In the genomic region with DNA sequence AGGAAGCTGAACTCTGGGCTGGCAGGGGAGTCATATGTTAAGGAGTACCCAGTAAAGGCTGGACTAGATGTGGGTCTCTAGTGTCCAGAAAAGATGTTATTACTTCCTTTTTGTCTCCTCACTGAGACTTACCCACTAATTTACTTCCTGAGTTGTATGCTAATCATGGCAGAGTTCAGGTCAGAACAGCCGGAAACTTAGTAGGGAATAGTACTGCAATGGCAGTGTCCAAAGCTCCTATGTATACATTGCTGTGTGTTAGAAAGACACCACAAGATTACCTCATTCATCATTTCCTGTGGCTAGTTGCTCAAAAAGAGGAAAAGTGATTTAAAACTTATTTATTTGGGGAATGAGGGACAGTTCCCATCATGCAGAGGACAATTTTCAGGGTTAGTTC, we compare ENCODE assay signal across 21 mouse cellular contexts. TPM values are rescaled to one million over a fixed set of nuclear protein-coding genes. Genes with fewer than 3 reads are reported as not detected.
DNase-seq lines count a peak whose midpoint lies in the region; ATAC-seq lines count a peak whose summit lies in the region.
"Had no signal": no experiment of that assay in that cellular context is flagged by ENCODE, and none has a peak within 500 bp of the region (broad histone marks: within the 10 kb centered on the region; RNA-seq: fewer than 3 reads in every experiment).

No protein-coding gene starts in this region.

- no peaks in the 10 kb centered on the region for H3K27me3 ChIP-seq in forebrain, embryonic 13.5 days
- H3K27me3 ChIP-seq in forebrain, embryonic 14.5 days (replicated peaks; ENCODE audit: control insufficient read depth, insufficient read depth, low read length): no peaks in the 10 kb centered on the region
- H3K27me3 ChIP-seq: embryonic facial prominence, embryonic 12.5 days; forebrain, embryonic 15.5 days had no signal

- H3K27ac ChIP-seq in macrophage: peak overlapping the region; percentile 48
- no peak overlapping the region for H3K27ac ChIP-seq in forebrain, embryonic 13.5 days
- no peak overlapping the region for H3K27ac ChIP-seq in forebrain, embryonic 14.5 days (ENCODE audit: low read depth, low read length)
- H3K27ac ChIP-seq: embryonic facial prominence, embryonic 10.5 days; embryonic facial prominence, embryonic 12.5 days; forebrain, embryonic 15.5 days had no signal

- H3K4me3 ChIP-seq in macrophage (ENCODE audit: inconsistent target): no peak overlapping the region
- H3K4me3 ChIP-seq in forebrain, embryonic 13.5 days: no peak overlapping the region
- no peak overlapping the region for H3K4me3 ChIP-seq in forebrain, embryonic 14.5 days (ENCODE audit: low read depth, low read length)
- H3K4me3 ChIP-seq: embryonic facial prominence, embryonic 10.5 days; embryonic facial prominence, embryonic 12.5 days; forebrain, embryonic 15.5 days had no signal

- WGBS in macrophage (ENCODE audit: missing documents): 14% methylated on average over 1 of the region's 1 CpGs
- 83% methylated on average over 1 of the region's 1 CpGs for WGBS in forebrain, embryonic 13.5 days
- 100% methylated on average over 1 of the region's 1 CpGs for WGBS in forebrain, embryonic 14.5 days

- H3K9ac ChIP-seq in forebrain, embryonic 13.5 days: no peak overlapping the region
- no peak overlapping the region for H3K9ac ChIP-seq in forebrain, embryonic 14.5 days (ENCODE audit: low read length)
- H3K9ac ChIP-seq: embryonic facial prominence, embryonic 12.5 days; forebrain, embryonic 15.5 days; forebrain, postnatal 0 days had no signal

- H3K79me2 ChIP-seq in macrophage (ENCODE audit: inconsistent target): no peaks in the 10 kb centered on the region

- no peak overlapping the region for H3K4me2 ChIP-seq in forebrain, embryonic 13.5 days
- no peak overlapping the region for H3K4me2 ChIP-seq in forebrain, embryonic 14.5 days (ENCODE audit: low read length)
- H3K4me2 ChIP-seq: embryonic facial prominence, embryonic 12.5 days; forebrain, embryonic 15.5 days had no signal

- peak; percentile 73; the same call in 1 of the 2 replicates for ATAC-seq in common myeloid progenitor, adult 5-6 weeks (replicated peaks; ENCODE audit: low read depth, poor library complexity, severe bottlenecking)
- ATAC-seq in megakaryocyte progenitor cell, adult 5-6 weeks (replicated peaks; ENCODE audit: poor library complexity): peak; percentile 84
- ATAC-seq in forebrain, embryonic 13.5 days: no peak
- ATAC-seq in forebrain, embryonic 14.5 days: no peak
- ATAC-seq: forebrain, embryonic 15.5 days; forebrain, postnatal 0 days had no signal

- DNase-seq in 416B (ENCODE audit: low read depth): peak; percentile 60
- DNase-seq in embryo, embryonic 10 days (ENCODE audit: low spot score): no peak
- DNase-seq in layer of hippocampus, postnatal 36 days: no peak
- DNase-seq in forebrain, embryonic 14.5 days (ENCODE audit: low spot score): no peak
- DNase-seq: adrenal gland, adult 2 months; adrenal gland, postnatal 10 days; adrenal gland, postnatal 25 days; cerebellum, adult 11-12 months; cerebellum, adult 2 months; cerebellum, adult 9-10 months; cerebellum, postnatal 10 days; cerebellum, postnatal 25 days; forebrain, postnatal 0 days had no signal

- H3K4me1 ChIP-seq in forebrain, embryonic 13.5 days: no peaks in the 10 kb centered on the region
- H3K4me1 ChIP-seq in forebrain, embryonic 14.5 days (ENCODE audit: control insufficient read depth, insufficient read depth, low read length): no peaks in the 10 kb centered on the region
- H3K4me1 ChIP-seq: embryonic facial prominence, embryonic 12.5 days; forebrain, embryonic 15.5 days had no signal

- no peaks in the 10 kb centered on the region for H3K9me3 ChIP-seq in forebrain, embryonic 13.5 days (replicated peaks)
- no peaks in the 10 kb centered on the region for H3K9me3 ChIP-seq in forebrain, embryonic 14.5 days (replicated peaks; ENCODE audit: control insufficient read depth, low read length)
- H3K9me3 ChIP-seq: embryonic facial prominence, embryonic 10.5 days; embryonic facial prominence, embryonic 12.5 days; forebrain, embryonic 15.5 days had no signal

- H3K36me3 ChIP-seq in macrophage (ENCODE audit: inconsistent target): no peaks in the 10 kb centered on the region
- H3K36me3 ChIP-seq in forebrain, embryonic 13.5 days (ENCODE audit: poor library complexity, severe bottlenecking): no peaks in the 10 kb centered on the region
- no peaks in the 10 kb centered on the region for H3K36me3 ChIP-seq in forebrain, embryonic 14.5 days (ENCODE audit: control insufficient read depth, insufficient read depth, low read length)
- H3K36me3 ChIP-seq: embryonic facial prominence, embryonic 10.5 days; embryonic facial prominence, embryonic 12.5 days; forebrain, embryonic 15.5 days had no signal

RNA-seq across cellular contexts. Expression of gene Lcp2, which starts 21.6 kb away (rescaled TPM):
- total RNA-seq in common myeloid progenitor, adult 5-6 weeks (2017): 19.9 and 32.6 TPM in 2 replicates
- 1,000 to 10,000 TPM in 1 of 26 experiments, 100 to 1,000 TPM in 25; 164 to 1,019 (median 482) TPM for total RNA-seq in macrophage (2018; cell fraction: chromatin; rRNA removed)
- 100 to 1,000 TPM in 18 of 26 experiments, 10 to 100 TPM in 8; 66.7 to 415 (median 156) TPM for total RNA-seq in macrophage (2018; cell fraction: cytosol; rRNA removed)
- total RNA-seq in macrophage (2018; cell fraction: nucleus; rRNA removed): 100 to 1,000 TPM; 109 to 703 (median 344) TPM
- 82.2 to 128 TPM (median 93.6 TPM) in 3 replicates for polyA plus RNA-seq in macrophage (2018)
- total RNA-seq in megakaryocyte progenitor cell, adult 5-6 weeks (2015): 67.6 and 73.6 TPM in 2 replicates
- total RNA-seq in megakaryocyte progenitor cell, adult 5-6 weeks (2017): 26.1 and 29.5 TPM in 2 replicates
- 0.96 and 1.4 TPM in 2 replicates for polyA plus RNA-seq in forebrain, embryonic 13.5 days (2015; fragmentation: Nextera tagmentation; extraction: Ambion mirVana)
- total RNA-seq in layer of hippocampus, postnatal 36 days (2021): 1 to 10 TPM; 3.9 to 6.1 TPM
- polyA plus RNA-seq in forebrain, embryonic 14.5 days (2014; fragmentation: Nextera tagmentation; extraction: Ambion mirVana): 2.2 and 2.8 TPM in 2 replicates
- polyA plus RNA-seq: C2C12 had no signal

RNA-seq across cellular contexts. Expression of gene Kcnip1, which starts 32.1 kb away (rescaled TPM):
- not detected in 2 replicates for total RNA-seq in common myeloid progenitor, adult 5-6 weeks (2017)
- total RNA-seq in macrophage (2018; cell fraction: chromatin; rRNA removed): under 1 TPM in 3 of 26 experiments, not detected in 23; 0.13 to 0.33 (median 0.26) TPM
- not detected for total RNA-seq in macrophage (2018; cell fraction: cytosol; rRNA removed)
- not detected for total RNA-seq in macrophage (2018; cell fraction: nucleus; rRNA removed)
- polyA plus RNA-seq in macrophage (2018): not detected in 3 replicates
- total RNA-seq in megakaryocyte progenitor cell, adult 5-6 weeks (2015): not detected in 2 replicates
- not detected in 2 replicates for total RNA-seq in megakaryocyte progenitor cell, adult 5-6 weeks (2017)
- 29.9 and 37.4 TPM in 2 replicates for polyA plus RNA-seq in forebrain, embryonic 13.5 days (2015; fragmentation: Nextera tagmentation; extraction: Ambion mirVana)
- 10 to 100 TPM; 20.6 to 21.0 TPM for total RNA-seq in layer of hippocampus, postnatal 36 days (2021)
- 55.1 and 55.7 TPM in 2 replicates for polyA plus RNA-seq in forebrain, embryonic 14.5 days (2014; fragmentation: Nextera tagmentation; extraction: Ambion mirVana)
- polyA plus RNA-seq: C2C12 had no signal

Comparison
In these comparisons a context has a peak if more than half of its experiments do, and no peak if none do; other contexts are left out.
1. ATAC-seq: peak in common myeloid progenitor, adult 5-6 weeks (single experiment) and megakaryocyte progenitor cell, adult 5-6 weeks (single experiment); none in forebrain, embryonic 13.5 days (single experiment) and forebrain, embryonic 14.5 days (single experiment).
2. RNA of gene Kcnip1, which starts 32.1 kb away (total RNA-seq): 20.6 to 21.0 TPM in layer of hippocampus, postnatal 36 days; not detected in common myeloid progenitor, adult 5-6 weeks and not detected in megakaryocyte progenitor cell, adult 5-6 weeks; every median in the first group is over 10 times any median in the second.